Mouse (Mus musculus): ENCODE results near the gene Ccdc39. TPM values are rescaled to one million over a fixed set of nuclear protein-coding genes. Genes with fewer than 3 reads are reported as not detected.
A peak's percentile ranks its signal among the peaks of the same experiment; 100 is the strongest.

Gene Ccdc39
- 1.1 and 2.1 TPM in 2 replicates for polyA plus RNA-seq (2012; ENCODE audit: insufficient read depth, insufficient read length, missing spikeins)

GRCm38 (mm10) chr3:33843801-33844632 lies at the start of gene Ccdc39:
Gene Ccdc39 (minus strand): TSS chr3:33844310.
- peaks cover 4% of the 10 kb centered on the region; the same call in 1 of the 2 replicates for H3K4me1 ChIP-seq (ENCODE audit: control insufficient read depth, insufficient read depth, low read length)
- H3K4me3 ChIP-seq (ENCODE audit: insufficient read depth, low read length) = peak within 1 kb of the TSS; percentile 63
- no peak within 1 kb of the TSS for H3K27ac ChIP-seq (ENCODE audit: insufficient read depth, low read depth, low read length)
- TF ChIP-seq POLR2A (IDR thresholded peaks at IDR 0.05; ENCODE audit: borderline replicate concordance, low read depth, low read length) (no peak), CTCF (IDR thresholded peaks at IDR 0.05; ENCODE audit: low read depth, low read length) (no peak)

GRCm38 (mm10) chr3:33893433-33893832 lies 49.3 kb upstream of the Ccdc39 start:
- Histone ChIP-seq H3K4me1 (ENCODE audit: control insufficient read depth, insufficient read depth, low read length) (no peaks in the 10 kb centered on the region), H3K4me3 (ENCODE audit: insufficient read depth, low read length) (no peak overlapping the region), H3K27ac (ENCODE audit: insufficient read depth, low read depth, low read length) (no peak overlapping the region)
- TF ChIP-seq POLR2A (IDR thresholded peaks at IDR 0.05; ENCODE audit: borderline replicate concordance, low read depth, low read length) = no peak

DNA sequence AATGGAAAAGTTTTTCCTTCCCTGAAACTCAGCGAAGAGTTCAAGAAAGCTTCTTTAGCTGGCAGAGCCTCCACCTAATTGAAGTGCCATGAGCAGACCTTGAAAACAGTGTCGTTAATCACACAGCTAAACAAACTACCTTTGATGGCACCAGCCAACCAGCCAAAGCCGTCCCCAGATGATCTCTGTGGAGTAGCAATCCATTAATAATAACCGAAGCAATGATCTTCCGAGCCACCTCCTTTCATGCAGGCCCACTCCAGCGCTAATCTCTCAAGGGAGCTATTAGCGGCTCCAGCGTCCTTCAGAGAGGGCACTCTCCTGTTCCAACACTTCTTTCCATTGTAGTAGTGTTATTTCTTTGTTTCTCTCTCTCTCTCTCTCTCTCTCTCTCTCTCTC lies 43.3 kb upstream of the Ccdc39 start:
- H3K4me3 ChIP-seq (ENCODE audit: insufficient read depth, low read length) = no peak overlapping the region
- TF ChIP-seq CTCF (IDR thresholded peaks at IDR 0.05; ENCODE audit: low read depth, low read length) (no peak), POLR2A (IDR thresholded peaks at IDR 0.05; ENCODE audit: borderline replicate concordance, low read depth, low read length) (no peak)
- no peak overlapping the region for H3K27ac ChIP-seq (ENCODE audit: insufficient read depth, low read depth, low read length)
- no peaks in the 10 kb centered on the region for H3K4me1 ChIP-seq (ENCODE audit: control insufficient read depth, insufficient read depth, low read length)

DNA sequence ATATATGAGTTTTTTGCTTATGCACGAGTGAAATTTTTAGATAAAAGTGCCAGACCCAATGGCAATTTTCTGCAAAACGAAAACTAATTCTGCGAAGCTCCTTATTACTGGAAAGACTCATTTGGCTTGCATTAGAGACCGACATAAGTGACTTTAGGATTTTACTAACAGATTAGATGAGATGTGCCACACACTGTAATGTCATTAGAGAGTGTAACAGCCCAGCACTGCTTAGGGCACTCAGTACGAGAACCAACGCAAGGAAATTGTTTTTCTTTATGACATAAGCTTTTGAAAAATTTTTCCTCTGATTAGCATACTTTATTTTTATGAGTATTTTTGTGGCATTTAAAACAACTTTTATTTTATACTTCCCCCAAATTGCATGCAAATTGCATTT lies 39.0 kb upstream of the Ccdc39 start:
- no peak for TF ChIP-seq CTCF (IDR thresholded peaks at IDR 0.05; ENCODE audit: low read depth, low read length)
- no peak for TF ChIP-seq POLR2A (IDR thresholded peaks at IDR 0.05; ENCODE audit: borderline replicate concordance, low read depth, low read length)
- Histone ChIP-seq H3K4me3 (ENCODE audit: insufficient read depth, low read length) (no peak overlapping the region), H3K4me1 (ENCODE audit: control insufficient read depth, insufficient read depth, low read length) (no peaks in the 10 kb centered on the region), H3K27ac (ENCODE audit: insufficient read depth, low read depth, low read length) (no peak overlapping the region)

DNA sequence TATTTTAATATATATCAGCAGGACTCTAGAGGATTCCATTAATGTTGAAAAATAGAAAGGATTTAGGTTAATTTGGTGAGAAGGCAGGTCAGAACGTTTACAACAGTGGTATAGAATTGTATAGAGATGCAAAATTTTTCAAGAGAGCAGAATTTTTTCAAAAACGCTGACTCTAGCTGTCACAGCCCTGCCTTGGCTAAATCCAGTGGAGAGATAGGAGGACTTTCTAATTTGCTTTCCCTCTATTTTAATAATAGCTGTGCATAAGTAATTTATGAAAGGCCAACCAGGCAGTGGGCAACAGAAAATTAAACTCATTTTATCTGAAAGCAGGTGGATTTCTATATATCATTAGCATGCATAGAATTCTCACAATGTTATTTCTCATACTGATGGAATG lies 38.6 kb upstream of the Ccdc39 start:
- TF ChIP-seq POLR2A (IDR thresholded peaks at IDR 0.05; ENCODE audit: borderline replicate concordance, low read depth, low read length) = no peak

DNA sequence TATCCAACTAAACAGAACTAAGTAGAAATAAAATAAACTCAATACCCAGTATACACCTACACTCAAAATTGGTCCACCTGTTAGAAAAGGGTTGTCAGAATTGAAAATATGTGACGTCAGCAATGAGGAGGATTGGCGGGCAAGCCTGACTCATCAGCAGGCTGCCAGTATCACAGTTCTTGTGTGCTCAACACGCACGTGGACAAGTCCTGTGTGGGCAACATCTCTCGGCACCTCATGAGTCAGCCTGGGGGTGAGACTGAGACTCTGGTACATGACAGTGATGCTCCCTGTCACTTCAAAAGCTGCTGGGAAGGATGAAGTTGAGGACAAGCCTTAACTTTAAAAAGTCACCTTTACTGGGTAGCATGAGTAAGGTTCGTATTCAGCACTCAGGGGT lies 34.6 kb upstream of the Ccdc39 start:
- H3K27ac ChIP-seq (ENCODE audit: insufficient read depth, low read depth, low read length) = no peak overlapping the region
- no peak for TF ChIP-seq POLR2A (IDR thresholded peaks at IDR 0.05; ENCODE audit: borderline replicate concordance, low read depth, low read length)
- TF ChIP-seq CTCF (IDR thresholded peaks at IDR 0.05; ENCODE audit: low read depth, low read length) = no peak

More for the DNA sequence above, 38.6 kb upstream of the Ccdc39 start:
- Histone ChIP-seq H3K4me1 (ENCODE audit: control insufficient read depth, insufficient read depth, low read length) (no peaks in the 10 kb centered on the region), H3K27ac (ENCODE audit: insufficient read depth, low read depth, low read length) (no peak overlapping the region), H3K4me3 (ENCODE audit: insufficient read depth, low read length) (no peak overlapping the region)

DNA sequence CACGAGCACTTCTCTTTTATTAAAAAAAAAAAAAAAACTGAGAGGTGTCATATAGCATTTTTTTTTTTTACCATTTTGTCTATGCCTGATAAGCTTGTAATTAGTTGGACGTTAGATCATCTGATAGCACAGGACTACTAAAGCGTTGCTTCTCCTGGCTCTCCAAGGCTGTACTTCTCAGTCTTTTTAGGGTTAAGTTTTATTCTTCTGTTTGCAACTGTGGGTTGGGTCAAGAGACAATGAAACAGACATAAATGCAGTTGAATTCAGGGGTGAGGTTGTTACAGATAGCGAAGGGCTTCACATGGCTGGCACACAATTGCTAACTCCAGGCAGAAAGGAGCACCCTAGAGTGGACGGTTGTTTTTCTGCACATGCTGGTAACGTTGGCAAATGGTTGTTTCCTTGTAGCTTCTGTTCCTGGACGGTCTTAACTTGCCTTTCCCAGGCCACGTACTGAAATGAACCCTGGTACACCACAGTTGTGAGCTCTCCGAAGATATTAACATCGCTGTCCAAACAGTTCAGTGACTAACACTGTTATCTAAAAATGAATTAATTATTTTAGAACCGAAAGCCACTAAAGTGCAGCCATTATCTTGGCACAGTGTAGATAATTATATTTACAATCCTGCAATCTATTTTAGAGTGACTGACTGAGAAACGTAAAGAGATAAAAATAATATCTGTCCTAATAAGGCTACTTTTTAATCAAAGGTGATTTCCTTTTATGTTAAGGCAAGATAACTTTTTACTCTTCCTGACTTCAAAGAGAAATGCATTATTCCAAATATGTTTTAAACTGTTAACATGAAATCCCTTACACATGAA lies 30.6 kb upstream of the Ccdc39 start:
- TF ChIP-seq POLR2A (IDR thresholded peaks at IDR 0.05; ENCODE audit: borderline replicate concordance, low read depth, low read length) = no peak
- no peak for TF ChIP-seq CTCF (IDR thresholded peaks at IDR 0.05; ENCODE audit: low read depth, low read length)
- no peak overlapping the region for H3K27ac ChIP-seq (ENCODE audit: insufficient read depth, low read depth, low read length)
- H3K4me1 ChIP-seq (ENCODE audit: control insufficient read depth, insufficient read depth, low read length) = no peaks in the 10 kb centered on the region
- no peak overlapping the region for H3K4me3 ChIP-seq (ENCODE audit: insufficient read depth, low read length)

More for the DNA sequence above, 34.6 kb upstream of the Ccdc39 start:
- H3K4me1 ChIP-seq (ENCODE audit: control insufficient read depth, insufficient read depth, low read length) = no peaks in the 10 kb centered on the region
- no peak overlapping the region for H3K4me3 ChIP-seq (ENCODE audit: insufficient read depth, low read length)

GRCm38 (mm10) chr3:33873837-33874236 lies 29.7 kb upstream of the Ccdc39 start:
- TF ChIP-seq POLR2A (IDR thresholded peaks at IDR 0.05; ENCODE audit: borderline replicate concordance, low read depth, low read length) (no peak), CTCF (IDR thresholded peaks at IDR 0.05; ENCODE audit: low read depth, low read length) (no peak)
- Histone ChIP-seq H3K27ac (ENCODE audit: insufficient read depth, low read depth, low read length) (no peak overlapping the region), H3K4me3 (ENCODE audit: insufficient read depth, low read length) (no peak overlapping the region), H3K4me1 (ENCODE audit: control insufficient read depth, insufficient read depth, low read length) (no peaks in the 10 kb centered on the region)

- TF ChIP-seq POLR2A (IDR thresholded peaks at IDR 0.05; ENCODE audit: borderline replicate concordance, low read depth, low read length) (no peak), CTCF (IDR thresholded peaks at IDR 0.05; ENCODE audit: low read depth, low read length) (no peak)
- no peak overlapping the region for H3K27ac ChIP-seq (ENCODE audit: insufficient read depth, low read depth, low read length)
Observed at GRCm38 (mm10) chr3:33873366-33873765, 29.3 kb upstream of the Ccdc39 start.

More at GRCm38 (mm10) chr3:33873366-33873765, 29.3 kb upstream of the Ccdc39 start:
- H3K4me3 ChIP-seq (ENCODE audit: insufficient read depth, low read length) = no peak overlapping the region
- H3K4me1 ChIP-seq (ENCODE audit: control insufficient read depth, insufficient read depth, low read length) = no peaks in the 10 kb centered on the region
